Comparison of ENCODE assay signal across 11 mouse cellular contexts in genomic region chr8:5994846-5995245, GRCm38 (mm10).
DNase-seq lines count a peak whose midpoint lies in the region.
"Had no signal": no experiment of that assay in that cellular context is flagged by ENCODE, and none has a peak within 500 bp of the region (broad histone marks: within the 10 kb centered on the region; RNA-seq: fewer than 3 reads in every experiment).

No protein-coding gene starts in this region.

- no peak overlapping the region for H3K4me3 ChIP-seq in embryonic facial prominence, embryonic 10.5 days
- H3K4me3 ChIP-seq: forebrain, embryonic 13.5 days; heart, embryonic 10.5 days had no signal

- no peaks in the 10 kb centered on the region for H3K27me3 ChIP-seq in embryonic facial prominence, embryonic 10.5 days (replicated peaks; ENCODE audit: low read depth, poor library complexity, severe bottlenecking)
- H3K27me3 ChIP-seq: forebrain, embryonic 13.5 days had no signal

- H3K27ac ChIP-seq in embryonic facial prominence, embryonic 10.5 days (replicated peaks): no peak overlapping the region
- H3K27ac ChIP-seq: forebrain, embryonic 13.5 days; heart, embryonic 10.5 days had no signal

- no peaks in the 10 kb centered on the region for H3K9me3 ChIP-seq in embryonic facial prominence, embryonic 10.5 days
- H3K9me3 ChIP-seq: heart, embryonic 10.5 days had no signal

- H3K4me1 ChIP-seq in embryonic facial prominence, embryonic 10.5 days: no peaks in the 10 kb centered on the region
- H3K4me1 ChIP-seq: forebrain, embryonic 13.5 days; heart, embryonic 10.5 days had no signal

- WGBS in embryonic facial prominence, embryonic 10.5 days: 65% methylated on average over 6 of the region's 6 CpGs

- DNase-seq in cerebellum, adult 18-20 months: peak; percentile 7 to 9
- DNase-seq in cerebellum, adult 11-12 months: no peak
- DNase-seq in layer of hippocampus, adult 18-20 months (ENCODE audit: low spot score in 2 of 2): peak; percentile 0 to 19
- DNase-seq in layer of hippocampus, postnatal 36 days: no peak
- peak; percentile 2 for DNase-seq in NIH3T3 (ENCODE audit: low read depth)
- DNase-seq in embryonic facial prominence, embryonic 10.5 days (ENCODE audit: low spot score): peak; percentile 15
- DNase-seq in thymus, postnatal 10 days (ENCODE audit: low spot score in 2 of 2): no peak
- no peak for DNase-seq in urinary bladder, postnatal 25 days (ENCODE audit: low spot score)
- DNase-seq: lung, postnatal 10 days had no signal

- H3K36me3 ChIP-seq in embryonic facial prominence, embryonic 10.5 days (replicated peaks): no peaks in the 10 kb centered on the region
- H3K36me3 ChIP-seq: heart, embryonic 10.5 days had no signal

Comparison
In these comparisons a context has a peak if more than half of its experiments do, and no peak if none do; other contexts are left out.
1. DNase-seq: peak in cerebellum, adult 18-20 months (2 of 2), layer of hippocampus, adult 18-20 months (2 of 2), NIH3T3 (single experiment) and embryonic facial prominence, embryonic 10.5 days (single experiment); none in cerebellum, adult 11-12 months (single experiment), layer of hippocampus, postnatal 36 days (0 of 2), thymus, postnatal 10 days (0 of 2) and urinary bladder, postnatal 25 days (single experiment).